Mouse (Mus musculus) left cerebral cortex, adult 6 months (tissue): ENCODE results near the gene Zfp867. TPM values are rescaled to one million over a fixed set of nuclear protein-coding genes. Genes with fewer than 3 reads are reported as not detected.

Experiments used
- long read RNA-seq, 2 experiments: library from polyadenylated mRNA; unstranded; transcript quantifications; one replicate each; pipeline ENCODE4 v2.0.0; 2019 to 2020
- polyA plus RNA-seq: library from polyadenylated mRNA; unstranded; fragments of <200 nt; fragmentation: Nextera tagmentation; gene quantifications from 2 replicates; pipeline ENCODE4 v1.2.3, GENCODE M21; 2021

Gene Zfp867
- 2.1 and 3.8 TPM in 2 replicates for polyA plus RNA-seq
- long read RNA-seq, experiment 1, transcript Zfp867-201 (4 exons, 3,412 nt): major isoform, 28 of 42 reads
- long read RNA-seq, experiment 1, partial matches to known transcripts: 0 of 42 reads
- long read RNA-seq, experiment 1, other reads (novel, unspliced or antisense): 14 of 42 reads
- long read RNA-seq, experiment 2, partial matches to known transcripts: 1 of 4 reads
- long read RNA-seq, experiment 2, other reads (novel, unspliced or antisense): 2 of 4 reads

DNA sequence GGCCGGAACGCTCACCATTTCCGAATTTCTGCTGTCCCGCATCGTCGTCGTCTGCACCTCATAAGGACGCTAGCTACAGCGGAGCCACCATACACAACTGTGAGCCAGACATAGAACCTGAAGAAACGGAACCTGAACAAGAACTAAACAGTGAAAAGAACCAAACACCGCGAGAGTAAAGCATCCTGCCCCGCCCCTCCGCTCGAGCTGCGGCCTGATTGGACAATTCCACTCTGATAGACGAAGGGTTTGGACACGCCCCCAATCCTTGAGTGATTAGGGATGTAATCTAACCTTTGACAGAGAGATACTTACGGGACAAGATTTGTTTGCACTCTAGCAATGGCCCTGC is at the start of gene Zfp867:
TSS of gene Zfp867 (minus strand) at position 149 of the 352 bp plus-strand sequence.

DNA sequence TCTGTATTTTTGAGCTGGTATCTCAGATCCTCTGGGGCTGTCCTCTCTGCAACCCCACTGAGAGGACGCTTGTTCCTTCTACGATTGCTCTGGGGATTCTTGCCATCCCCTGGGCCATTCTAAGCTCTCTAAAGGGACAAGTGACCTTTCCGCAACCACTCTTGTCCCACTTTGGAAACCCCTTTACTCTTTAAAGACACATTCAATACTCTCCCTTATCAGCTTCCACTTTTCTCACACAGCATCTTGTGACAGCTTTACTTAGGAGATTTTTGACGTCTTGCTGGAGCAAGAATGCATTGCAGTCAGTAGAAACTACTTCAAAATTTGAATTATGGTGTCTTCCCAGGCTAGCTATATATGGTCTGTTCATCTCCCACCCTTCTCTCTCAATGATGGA is 21.2 kb downstream of the Zfp867 start, which contains the start of gene Snap47:
TSS of gene Snap47 (minus strand) at position 101 of the 400 bp plus-strand sequence.

DNA sequence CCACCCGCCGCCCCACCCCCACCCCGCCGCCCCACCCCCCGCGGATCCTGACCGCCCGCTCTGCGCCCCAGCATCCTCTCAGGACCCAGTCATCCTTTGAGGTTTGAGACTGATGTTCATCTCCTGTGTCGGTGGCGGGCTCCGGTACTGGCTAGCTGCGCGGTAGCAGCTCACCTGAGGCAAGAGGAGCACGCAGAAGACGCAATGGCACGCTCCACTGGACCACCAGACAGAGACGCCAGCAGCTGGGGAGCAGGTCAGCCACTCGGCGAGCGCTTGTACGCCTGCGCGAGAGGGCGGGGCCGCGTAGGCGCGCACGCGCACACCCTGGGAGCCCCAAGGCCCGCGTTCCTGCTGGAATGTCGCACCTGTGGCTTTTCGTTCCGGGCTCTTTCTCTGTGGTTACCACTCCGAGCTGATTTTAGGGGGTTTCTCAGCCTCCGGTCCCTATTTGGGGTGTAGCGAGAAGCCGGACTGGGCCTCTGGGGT is 22.5 kb downstream of the Zfp867 start, which contains the start of gene Jmjd4:
TSS of gene Jmjd4 (plus strand) at position 305 of the 489 bp plus-strand sequence.

Other genes starting within 250 kb of the Zfp867 start
- gene Arf1, start 244.2 kb downstream of the Zfp867 start, polyA plus RNA-seq: 449 and 514 TPM in 2 replicates
- gene Wnt3a, start 181.7 kb downstream of the Zfp867 start, polyA plus RNA-seq: not detected in 2 replicates
- gene Wnt9a, start 165.5 kb downstream of the Zfp867 start, polyA plus RNA-seq: 4.4 and 5.4 TPM in 2 replicates
- gene Prss38, start 96.8 kb downstream of the Zfp867 start, polyA plus RNA-seq: not detected in 2 replicates
- gene Jmjd4, start 22.4 kb downstream of the Zfp867 start, polyA plus RNA-seq: 8.1 and 11.6 TPM in 2 replicates
- gene Snap47, start 21.3 kb downstream of the Zfp867 start, polyA plus RNA-seq: 606 and 669 TPM in 2 replicates
- 3.2 and 4.3 TPM in 2 replicates for gene Zkscan17, start 54.3 kb upstream of the Zfp867 start, polyA plus RNA-seq
- 0.69 and 0.75 TPM in 2 replicates for gene Nlrp3, start 69.1 kb upstream of the Zfp867 start, polyA plus RNA-seq
- not detected in 2 replicates for gene Olfr222, start 103.8 kb upstream of the Zfp867 start, polyA plus RNA-seq
- not detected in 2 replicates for gene Olfr223, start 120.8 kb upstream of the Zfp867 start, polyA plus RNA-seq
- 29.8 and 39.8 TPM in 2 replicates for gene Mprip, start 188.8 kb upstream of the Zfp867 start, polyA plus RNA-seq